Mouse (Mus musculus) C2C12 (cell line): Measurements from ENCODE around the gene Pigm. TPM values are rescaled to one million over a fixed set of nuclear protein-coding genes. Genes with fewer than 3 reads are reported as not detected.

Source experiments
- H3K27me3 ChIP-seq: one replicate; pipeline ENCODE4 v1.6.1; 2011; ENCODE audit not compliant: control insufficient read depth, insufficient read depth, insufficient read length
- H3K36me3 ChIP-seq: one replicate; pipeline ENCODE4 v1.6.1; 2011; ENCODE audit not compliant: control insufficient read depth, insufficient read depth
- H3K4me3 ChIP-seq: one replicate; pipeline ENCODE4 v1.5.1; 2011; ENCODE audit warnings: mild to moderate bottlenecking, control low read depth; ENCODE audit not compliant: poor library complexity, insufficient read depth, severe bottlenecking
- H3K79me2 ChIP-seq: one replicate; pipeline ENCODE4 v1.6.1; 2011; ENCODE audit not compliant: control insufficient read depth, insufficient read depth
- H3K79me3 ChIP-seq: one replicate; pipeline ENCODE4 v1.6.1; 2011; ENCODE audit warnings: low read depth, control low read depth
- H3ac ChIP-seq: one replicate; pipeline ENCODE3; 2011; ENCODE audit warnings: low read depth; ENCODE audit not compliant: control insufficient read depth, insufficient read length
- CEBPB ChIP-seq: IDR thresholded peaks from one replicate; pipeline ENCODE4 v1.6.1; 2011; ENCODE audit warnings: low read depth, mild to moderate bottlenecking, control low read depth, moderate library complexity
- CTCF ChIP-seq: IDR thresholded peaks from one replicate; pipeline ENCODE4 v1.5.1; 2011; ENCODE audit not compliant: control insufficient read depth, insufficient read depth, insufficient read length
- FOSL1 ChIP-seq: IDR thresholded peaks from one replicate; pipeline ENCODE4 v1.8.0; 2011; ENCODE audit warnings: mild to moderate bottlenecking, low read length; ENCODE audit not compliant: poor library complexity, insufficient read depth, severe bottlenecking
- MAX ChIP-seq: IDR thresholded peaks from one replicate; pipeline ENCODE4 v1.6.1; 2011; ENCODE audit warnings: mild to moderate bottlenecking, control low read depth
- MYOD1 ChIP-seq: IDR thresholded peaks from one replicate; pipeline ENCODE4 v1.6.1; 2011; ENCODE audit warnings: low read depth; ENCODE audit not compliant: control insufficient read depth, insufficient read length
- MYOG ChIP-seq: IDR thresholded peaks from one replicate; pipeline ENCODE4 v1.6.1; 2011; ENCODE audit not compliant: control insufficient read depth, insufficient read length; ENCODE audit errors: extremely low read depth
- USF1 ChIP-seq: IDR thresholded peaks from one replicate; pipeline ENCODE4 v1.6.1; 2011; ENCODE audit warnings: low read depth, mild to moderate bottlenecking, control low read depth, moderate library complexity
- polyA plus RNA-seq: library from polyadenylated mRNA; unstranded; fragments of >200 nt; fragmentation: generic; extraction: Trizol; gene quantifications from one replicate; pipeline ENCODE4 v1.2.1, GENCODE M21; 2012; ENCODE audit warnings: missing spikeins

Gene Pigm
- polyA plus RNA-seq, 1 experiment = 3.8 TPM

DNA sequence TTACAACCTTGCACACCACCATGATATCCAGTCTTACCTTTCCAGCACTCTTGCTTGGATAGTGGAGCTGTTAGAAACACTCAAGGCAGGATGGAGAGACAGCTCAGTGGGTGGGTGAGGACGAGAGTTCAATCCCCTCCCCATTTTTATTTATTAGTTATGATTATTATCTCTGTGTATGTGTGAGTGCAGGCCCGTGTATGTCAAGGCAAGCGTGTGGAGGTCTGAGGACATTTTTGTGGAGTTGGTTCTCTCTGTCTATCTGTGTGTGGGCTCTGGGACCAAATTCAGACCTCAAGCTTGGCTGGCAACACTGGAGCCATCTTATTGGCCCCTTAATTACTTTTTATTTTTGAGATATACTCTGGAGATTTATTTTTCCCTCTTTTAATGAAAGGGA lies 42.3 kb downstream of the Pigm start:
- no peaks in the 10 kb centered on the region for H3K27me3 ChIP-seq
- H3K4me3 ChIP-seq = no peak overlapping the region
- H3K79me2 ChIP-seq = no peaks in the 10 kb centered on the region
- H3K36me3 ChIP-seq = no peaks in the 10 kb centered on the region
- TF ChIP-seq MYOG (no peak), USF1 (no peak), FOSL1 (no peak), CTCF (no peak), MAX (no peak), CEBPB (no peak), MYOD1 (no peak)
- no peaks in the 10 kb centered on the region for H3K79me3 ChIP-seq
- H3ac ChIP-seq = no peak overlapping the region

DNA sequence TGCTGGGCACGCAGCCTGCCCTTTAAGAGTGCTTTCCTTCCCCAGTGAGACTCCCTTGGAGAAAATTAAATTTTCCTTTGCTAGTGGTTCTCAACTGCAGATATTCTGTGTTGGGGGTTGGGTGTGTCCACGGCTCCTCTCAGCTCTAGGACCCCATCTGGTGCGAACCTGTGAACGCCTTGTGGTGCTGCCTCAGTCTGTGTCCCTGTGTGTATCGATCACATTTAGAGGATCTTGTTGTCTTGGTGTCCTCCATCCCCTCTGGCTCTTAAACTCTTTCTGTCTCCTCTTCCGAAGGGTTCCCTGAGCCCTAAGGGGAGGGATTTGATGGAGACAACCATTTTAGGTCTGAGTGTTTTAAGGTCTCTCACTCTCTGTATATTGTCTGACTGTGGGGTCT lies 43.8 kb downstream of the Pigm start:
- Histone ChIP-seq H3K4me3 (no peak overlapping the region), H3K79me2 (no peaks in the 10 kb centered on the region), H3K79me3 (no peaks in the 10 kb centered on the region), H3K27me3 (no peaks in the 10 kb centered on the region), H3ac (no peak overlapping the region), H3K36me3 (no peaks in the 10 kb centered on the region)
- no peak for TF ChIP-seq CEBPB
- no peak for TF ChIP-seq CTCF
- TF ChIP-seq USF1 = no peak
- TF ChIP-seq MYOD1 = no peak
- TF ChIP-seq MYOG = no peak
- no peak for TF ChIP-seq FOSL1
- TF ChIP-seq MAX = no peak

GRCm38 (mm10) chr1:172423393-172423792 lies 47.0 kb downstream of the Pigm start:
- no peaks in the 10 kb centered on the region for H3K79me2 ChIP-seq
- H3ac ChIP-seq = no peak overlapping the region
- H3K4me3 ChIP-seq = no peak overlapping the region
- no peaks in the 10 kb centered on the region for H3K36me3 ChIP-seq
- no peaks in the 10 kb centered on the region for H3K27me3 ChIP-seq
- H3K79me3 ChIP-seq = no peaks in the 10 kb centered on the region
- peak; percentile 34 for TF ChIP-seq MYOD1
- no peak for TF ChIP-seq USF1
- TF ChIP-seq CTCF = no peak
- no peak for TF ChIP-seq FOSL1

DNA sequence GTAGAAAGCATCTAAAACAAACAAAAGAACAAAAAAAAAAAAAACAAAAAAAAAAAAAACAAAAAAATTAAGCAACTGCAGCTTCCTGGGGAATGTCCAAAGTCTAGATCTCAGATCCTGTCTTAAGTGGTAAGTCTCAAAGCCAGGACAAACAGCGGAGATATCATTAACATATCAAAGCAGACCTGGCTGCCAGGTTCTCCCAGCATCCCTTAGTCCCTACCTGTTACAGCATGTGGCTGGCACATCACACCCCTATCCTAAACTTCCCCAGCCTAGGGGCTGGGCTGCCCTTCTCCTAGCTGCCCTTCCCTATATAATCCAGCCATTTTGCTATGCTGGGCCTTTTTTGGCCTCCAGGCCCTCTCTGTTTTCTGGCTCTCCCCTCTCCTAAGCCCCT lies 50.1 kb downstream of the Pigm start:
- Histone ChIP-seq H3K27me3 (no peaks in the 10 kb centered on the region), H3K4me3 (no peak overlapping the region), H3ac (no peak overlapping the region), H3K36me3 (no peaks in the 10 kb centered on the region), H3K79me2 (no peaks in the 10 kb centered on the region), H3K79me3 (no peaks in the 10 kb centered on the region)
- no peak for TF ChIP-seq USF1
- no peak for TF ChIP-seq FOSL1

GRCm38 (mm10) chr1:172427841-172428240 lies 51.5 kb downstream of the Pigm start:
- TF ChIP-seq MYOD1 (no peak), FOSL1 (no peak), MYOG (no peak), USF1 (no peak), MAX (no peak), CEBPB (no peak), CTCF (no peak)
- H3K4me3 ChIP-seq = no peak overlapping the region
- H3K79me2 ChIP-seq = no peaks in the 10 kb centered on the region
- H3ac ChIP-seq = no peak overlapping the region
- no peaks in the 10 kb centered on the region for H3K27me3 ChIP-seq
- no peaks in the 10 kb centered on the region for H3K36me3 ChIP-seq
- no peaks in the 10 kb centered on the region for H3K79me3 ChIP-seq

DNA sequence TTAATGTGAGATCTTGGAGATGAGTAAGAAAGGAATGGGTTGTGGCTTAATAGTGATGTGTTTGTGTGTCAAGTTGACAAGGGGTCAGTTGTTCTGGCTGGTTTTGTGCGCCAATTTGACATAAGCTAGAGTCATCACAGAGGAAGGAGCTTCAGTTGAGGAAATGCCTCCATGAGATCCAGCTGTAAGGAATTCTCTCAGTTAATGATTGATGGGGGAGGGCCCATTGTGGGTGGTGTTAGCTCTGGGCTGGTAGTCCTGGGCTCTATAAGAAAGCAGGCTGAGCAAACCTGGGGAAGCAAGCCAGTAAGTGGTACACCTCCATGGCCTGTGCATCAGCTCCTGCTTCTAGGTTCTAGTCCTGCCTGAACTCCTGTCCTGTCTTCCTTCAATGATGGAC lies 52.3 kb downstream of the Pigm start:
- H3K4me3 ChIP-seq = no peak overlapping the region
- TF ChIP-seq CEBPB = no peak
- TF ChIP-seq USF1 = no peak
- no peak for TF ChIP-seq MAX
- no peak for TF ChIP-seq MYOD1
- no peaks in the 10 kb centered on the region for H3K79me2 ChIP-seq
- no peaks in the 10 kb centered on the region for H3K36me3 ChIP-seq
- H3ac ChIP-seq = no peak overlapping the region
- H3K79me3 ChIP-seq = no peaks in the 10 kb centered on the region
- no peaks in the 10 kb centered on the region for H3K27me3 ChIP-seq
